Mouse (Mus musculus): Measurements from ENCODE around the gene Tnfsf8.

Gene Tnfsf8

GRCm38 (mm10) chr4:63860688-63861540, at the start of gene Tnfsf8:
Tnfsf8 (minus strand) TSS chr4:63861347.
- no peak for DNase-seq (ENCODE audit: low read depth, low spot score)

- no peak for DNase-seq (ENCODE audit: low read depth, low spot score)
These were observed 47.4 kb upstream of the Tnfsf8 start for GRCm38 (mm10) chr4:63908511-63908910.

- no peak for DNase-seq (ENCODE audit: low read depth, low spot score)
These were observed 46.3 kb upstream of the Tnfsf8 start for GRCm38 (mm10) chr4:63907473-63907872.

GRCm38 (mm10) chr4:63906050-63906449, 44.9 kb upstream of the Tnfsf8 start:
- no peak for DNase-seq (ENCODE audit: low read depth, low spot score)

DNA sequence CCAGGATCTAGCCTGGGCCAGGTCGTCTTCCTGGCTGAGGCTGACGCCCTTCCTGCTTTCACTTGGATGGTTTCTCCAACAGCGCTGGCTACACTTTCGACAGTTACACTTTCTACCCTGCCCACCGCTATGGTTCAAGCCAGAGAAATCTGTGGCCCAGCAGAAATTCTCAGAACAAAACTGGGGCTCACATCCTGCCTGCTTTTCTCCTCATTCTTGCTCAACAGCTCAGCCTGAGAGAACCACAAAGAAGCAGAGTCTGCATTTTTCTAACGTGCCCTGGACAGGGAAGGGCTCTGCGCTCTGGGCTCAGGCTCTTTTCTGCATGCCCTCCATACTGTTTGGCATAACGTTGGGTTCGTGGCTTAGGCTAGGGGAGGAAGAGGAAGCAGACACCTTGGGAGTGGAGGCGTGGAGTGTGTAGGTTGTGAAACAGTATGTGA, 38.0 kb upstream of the Tnfsf8 start:
- no peak for DNase-seq (ENCODE audit: low read depth, low spot score)

- DNase-seq (ENCODE audit: low read depth, low spot score) = no peak
These were observed 36.0 kb upstream of the Tnfsf8 start for GRCm38 (mm10) chr4:63897152-63897551.

- DNase-seq (ENCODE audit: low read depth, low spot score) = no peak
These were observed 25.0 kb upstream of the Tnfsf8 start for GRCm38 (mm10) chr4:63886156-63886555.

DNA sequence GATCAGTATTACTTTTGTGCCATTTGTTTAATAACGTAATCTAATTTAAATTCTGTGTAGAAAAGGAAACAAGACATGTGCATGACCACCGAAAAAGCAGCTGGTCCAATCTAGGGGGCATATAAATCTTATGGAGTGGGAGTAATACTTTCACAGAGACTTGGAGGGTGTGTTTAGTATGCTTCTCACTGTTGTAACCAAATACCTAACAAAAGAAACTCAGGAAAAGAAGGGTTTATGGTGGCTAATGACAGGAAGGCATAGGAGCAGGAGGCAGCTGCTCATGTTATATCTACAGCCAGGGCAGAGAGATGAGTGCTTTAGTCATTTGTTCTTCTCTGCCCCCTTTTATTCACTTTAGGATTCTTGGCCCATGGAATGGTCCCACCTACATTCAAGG, 15.6 kb upstream of the Tnfsf8 start:
- DNase-seq (ENCODE audit: low read depth, low spot score) = no peak

GRCm38 (mm10) chr4:63875480-63875879, 14.3 kb upstream of the Tnfsf8 start:
- no peak for DNase-seq (ENCODE audit: low read depth, low spot score)

- DNase-seq (ENCODE audit: low read depth, low spot score) = no peak
These were observed 9.5 kb upstream of the Tnfsf8 start for GRCm38 (mm10) chr4:63870678-63871077.

DNA sequence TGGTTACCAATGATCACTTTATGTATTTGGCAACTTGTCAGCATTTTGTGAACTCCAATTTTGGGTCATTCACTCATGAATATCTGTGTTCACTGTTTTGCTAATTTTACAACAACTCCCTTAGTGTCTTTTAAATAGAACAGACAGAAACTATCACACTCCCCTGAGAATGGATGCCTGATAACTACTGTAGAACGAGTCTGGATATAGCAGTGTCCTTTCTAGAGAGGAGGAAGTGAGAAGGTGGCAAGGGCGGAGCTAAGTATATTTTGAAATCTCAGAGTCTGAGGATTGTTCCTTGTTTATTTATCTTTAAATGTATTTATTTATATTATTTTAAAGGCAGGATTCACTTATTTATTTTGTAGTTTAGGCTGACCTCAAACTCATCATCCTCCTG, 7.6 kb upstream of the Tnfsf8 start:
- no peak for DNase-seq (ENCODE audit: low read depth, low spot score)

DNA sequence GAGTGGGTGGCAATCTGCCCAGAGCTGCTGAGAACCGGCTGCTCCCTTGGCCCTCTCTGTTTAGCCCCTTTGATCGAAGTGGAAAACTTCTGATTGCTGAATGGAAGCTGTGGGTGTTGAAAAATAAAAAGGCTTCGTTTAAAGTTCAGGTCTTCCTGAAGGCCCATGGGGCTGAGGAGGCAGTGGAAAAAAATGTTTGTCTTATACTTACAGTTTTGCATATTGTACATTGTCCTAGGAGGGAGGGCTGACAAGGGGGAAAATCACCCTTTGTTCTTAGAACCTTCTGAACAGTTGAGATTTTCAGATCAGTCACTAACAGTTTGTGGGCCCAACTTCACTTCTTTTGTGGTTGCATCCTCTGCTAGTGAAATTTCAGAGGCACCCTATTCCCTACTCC, 1.8 kb upstream of the Tnfsf8 start:
- no peak for DNase-seq (ENCODE audit: low read depth, low spot score)

- DNase-seq (ENCODE audit: low read depth, low spot score) = no peak
These were observed 1.0 kb upstream of the Tnfsf8 start for GRCm38 (mm10) chr4:63862092-63862697.

DNA sequence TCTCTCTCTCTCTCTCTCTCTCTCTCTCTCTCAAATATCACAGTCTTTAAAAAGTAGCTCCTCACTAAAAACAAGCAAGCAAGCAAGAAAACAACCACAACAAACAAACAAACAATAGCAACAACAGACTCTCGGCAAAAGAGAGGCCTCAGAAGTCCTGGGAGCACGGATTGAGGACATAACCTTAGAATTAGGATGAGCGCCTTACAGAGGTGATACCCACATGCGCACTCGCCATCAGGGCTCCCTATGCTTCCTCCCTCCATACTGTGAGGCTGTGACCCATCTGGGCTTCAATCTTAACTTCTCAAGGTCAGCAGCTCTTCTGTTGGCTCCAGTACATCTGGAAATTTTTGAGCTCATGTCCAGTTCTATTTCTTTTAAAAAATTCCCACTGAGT, 911 bp downstream of the Tnfsf8 start:
- no peak for DNase-seq (ENCODE audit: low read depth, low spot score)

- no peak for DNase-seq (ENCODE audit: low read depth, low spot score)
These were observed 1.4 kb downstream of the Tnfsf8 start for GRCm38 (mm10) chr4:63859785-63860203.

- no peak for DNase-seq (ENCODE audit: low read depth, low spot score)
These were observed 2.4 kb downstream of the Tnfsf8 start for GRCm38 (mm10) chr4:63858646-63859224.

DNA sequence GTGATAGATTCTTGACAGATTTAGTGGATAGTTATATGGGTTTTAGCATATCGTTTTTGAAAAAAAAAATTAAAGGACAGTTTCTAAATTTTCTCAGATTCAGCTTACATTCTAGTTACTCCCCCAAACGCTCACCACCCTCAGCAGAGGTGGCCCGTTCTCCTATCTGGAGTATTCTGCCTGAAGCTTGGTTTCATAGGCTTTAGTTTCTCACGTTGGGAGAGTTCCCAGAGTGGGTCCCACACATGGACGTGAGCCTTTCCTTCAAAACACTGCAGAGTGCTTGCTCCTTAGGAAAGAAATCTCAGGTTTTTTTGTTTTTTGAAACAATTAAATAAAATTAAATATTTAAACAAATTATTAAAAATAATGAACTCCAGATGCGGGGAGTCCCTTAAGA, 4.4 kb downstream of the Tnfsf8 start:
- no peak for DNase-seq (ENCODE audit: low read depth, low spot score)

GRCm38 (mm10) chr4:63853782-63854386, 7.3 kb downstream of the Tnfsf8 start:
- DNase-seq (ENCODE audit: low read depth, low spot score) = no peak

- no peak for DNase-seq (ENCODE audit: low read depth, low spot score)
These were observed 11.1 kb downstream of the Tnfsf8 start for GRCm38 (mm10) chr4:63850082-63850481.

DNA sequence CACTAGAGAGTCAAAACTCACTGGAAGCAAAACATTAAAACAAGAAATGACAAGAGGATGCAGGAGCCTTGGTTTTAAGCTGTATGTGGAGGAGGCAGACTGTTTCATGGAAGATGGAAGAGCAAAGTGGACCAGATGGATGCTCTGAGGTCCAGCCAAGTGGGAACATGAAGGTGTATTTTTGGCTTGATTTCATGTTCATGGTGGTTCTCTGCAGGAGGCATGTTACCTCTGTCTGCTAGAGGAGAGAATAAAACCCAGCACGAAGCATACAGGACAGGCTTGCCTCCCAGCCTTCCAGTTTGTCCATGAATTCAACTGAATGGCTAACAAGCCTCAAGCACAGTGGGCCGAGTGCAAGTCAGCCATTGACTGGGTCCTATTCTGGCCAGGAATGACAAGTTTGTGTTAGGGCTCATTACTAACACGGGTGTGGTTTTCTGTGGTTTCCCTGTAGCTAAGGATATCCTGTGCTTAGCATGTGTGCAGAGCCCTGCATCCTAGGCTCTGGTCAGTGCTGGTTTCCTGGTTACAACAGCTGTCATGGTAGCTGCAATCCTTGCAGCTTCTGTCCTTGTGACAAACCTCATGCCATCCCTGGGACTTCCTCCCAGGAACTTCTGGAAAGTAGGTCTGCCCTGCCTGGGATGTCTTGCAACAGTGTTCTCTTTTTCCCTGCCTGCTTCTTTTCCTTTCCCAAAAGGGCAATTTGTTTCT, 14.1 kb downstream of the Tnfsf8 start:
- no peak for DNase-seq (ENCODE audit: low read depth, low spot score)

GRCm38 (mm10) chr4:63845760-63846159, 15.4 kb downstream of the Tnfsf8 start:
- no peak for DNase-seq (ENCODE audit: low read depth, low spot score)

DNA sequence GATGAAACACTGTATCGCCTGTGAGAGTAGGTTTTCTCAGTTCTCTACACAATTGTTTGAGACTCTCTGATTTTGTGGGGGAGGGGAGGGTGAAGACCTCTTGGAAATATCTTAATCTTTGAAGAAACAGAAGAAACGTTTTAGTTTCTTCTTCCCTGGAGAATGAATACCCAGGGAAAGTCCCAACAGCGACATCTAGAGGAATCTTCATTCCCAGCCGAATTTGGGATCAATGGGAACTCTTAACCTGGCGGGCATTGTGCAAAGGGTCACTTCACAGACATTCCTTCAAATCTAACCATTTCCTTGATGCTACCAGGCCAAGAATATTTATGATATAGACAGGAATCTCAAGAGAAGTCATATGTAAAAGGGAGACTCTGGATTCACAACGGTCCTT, 17.2 kb downstream of the Tnfsf8 start:
- DNase-seq (ENCODE audit: low read depth, low spot score) = peak; percentile 8
